Mouse (Mus musculus) lung, embryonic 15.5 days (tissue): ENCODE results near the gene Ctsh. TPM values are rescaled to one million over a fixed set of nuclear protein-coding genes. Genes with fewer than 3 reads are reported as not detected.

Experiments
- ATAC-seq: fragments of 200-750 bp; cut with Nextera tagmentation; 2 replicates; pipeline ENCODE4 v1.8.0; 2017; ENCODE audit warnings: moderate number of reproducible peaks, borderline replicate concordance; ENCODE audit not compliant: low FRiP score, low TSS enrichment; ENCODE audit errors: extremely low read depth
- H3K27ac ChIP-seq: fragments of 300-500 bp; sonication (generic); 2 replicates; pipeline ENCODE4 v1.5.1; 2015; ENCODE audit warnings: moderate library complexity, mild to moderate bottlenecking, inconsistent platforms
- H3K27me3 ChIP-seq: fragments of 300-500 bp; sonication (generic); 2 replicates; pipeline ENCODE4 v1.6.1; 2015; ENCODE audit warnings: inconsistent platforms
- H3K36me3 ChIP-seq: fragments of 300-500 bp; sonication (generic); 2 replicates; pipeline ENCODE4 v1.6.1; 2015; ENCODE audit warnings: inconsistent platforms
- H3K4me1 ChIP-seq: fragments of 300-500 bp; sonication (generic); 2 replicates; pipeline ENCODE4 v1.6.1; 2015; ENCODE audit warnings: inconsistent platforms
- H3K4me2 ChIP-seq: fragments of 300-500 bp; sonication (generic); 2 replicates; pipeline ENCODE4 v1.6.1; 2015; ENCODE audit warnings: inconsistent platforms, mild to moderate bottlenecking, moderate library complexity
- H3K4me3 ChIP-seq: fragments of 300-500 bp; sonication (generic); 2 replicates; pipeline ENCODE4 v1.5.1; 2015; ENCODE audit warnings: mild to moderate bottlenecking, inconsistent platforms
- H3K9ac ChIP-seq: fragments of 300-500 bp; sonication (generic); 2 replicates; pipeline ENCODE4 v1.6.1; 2015; ENCODE audit warnings: inconsistent platforms
- H3K9me3 ChIP-seq: fragments of 300-500 bp; sonication (generic); 2 replicates; pipeline ENCODE4 v1.6.1; 2016; ENCODE audit warnings: inconsistent platforms
- WGBS: fragments of 180-500 bp; shearing (Covaris S2); methylation state at CpG from one replicate; pipeline ENCODE4 v1.1.7; 2015; 5-methylcytosine and 5-hydroxymethylcytosine counted together
- polyA plus RNA-seq: library from polyadenylated mRNA; unstranded; fragments of >200 nt; fragmentation: Nextera tagmentation; extraction: Ambion mirVana; gene quantifications from 2 replicates; pipeline ENCODE4 v1.2.1, GENCODE M21; 2015

Gene Ctsh
- polyA plus RNA-seq, 1 experiment from 2014 or later, result 503 TPM

DNA sequence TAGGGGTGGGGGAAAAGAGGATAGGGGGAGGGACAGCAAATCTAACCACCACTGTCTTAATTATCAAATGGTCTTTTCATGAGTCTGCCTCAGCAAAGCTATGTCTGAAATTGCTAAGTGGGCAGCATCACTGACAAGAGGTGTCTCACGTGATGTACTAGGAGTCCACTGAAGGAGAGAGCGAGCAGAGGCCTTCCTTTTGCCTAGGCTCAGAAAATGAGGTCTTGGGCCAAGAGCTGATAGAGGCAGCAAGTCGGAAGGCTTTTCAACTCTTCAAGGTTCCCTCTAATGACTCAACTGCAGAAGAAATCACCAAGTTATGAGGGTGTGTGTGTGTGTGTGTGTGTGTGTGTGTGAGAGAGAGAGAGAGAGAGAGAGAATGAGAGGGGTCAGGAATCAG, 30.2 kb downstream of the Ctsh start:
- ATAC-seq, result no peak
- no peak overlapping the region for H3K27ac ChIP-seq
- H3K9me3 ChIP-seq, result no peaks in the 10 kb centered on the region
- H3K4me1 ChIP-seq, result no peaks in the 10 kb centered on the region
- H3K4me3 ChIP-seq, result no peak overlapping the region
- H3K4me2 ChIP-seq, result no peak overlapping the region
- 91% methylated on average over 3 of the region's 3 CpGs for WGBS
- H3K9ac ChIP-seq, result no peak overlapping the region
- peaks cover 23% of the 10 kb centered on the region for H3K36me3 ChIP-seq
- no peaks in the 10 kb centered on the region for H3K27me3 ChIP-seq

GRCm38 (mm10) chr9:90084766-90085468, 31.0 kb downstream of the Ctsh start:
- ATAC-seq, result no peak
- H3K27me3 ChIP-seq, result no peaks in the 10 kb centered on the region
- H3K9me3 ChIP-seq, result no peaks in the 10 kb centered on the region
- H3K4me3 ChIP-seq, result no peak overlapping the region
- no peak overlapping the region for H3K27ac ChIP-seq
- WGBS, result 83% methylated on average over 8 of the region's 8 CpGs
- peaks cover 30% of the 10 kb centered on the region for H3K36me3 ChIP-seq
- no peak overlapping the region for H3K9ac ChIP-seq
- no peaks in the 10 kb centered on the region for H3K4me1 ChIP-seq
- H3K4me2 ChIP-seq, result no peak overlapping the region

- H3K9me3 ChIP-seq, result no peaks in the 10 kb centered on the region
- WGBS, result 74% methylated on average over 2 of the region's 2 CpGs
- H3K9ac ChIP-seq, result no peak overlapping the region
- ATAC-seq, result no peak
- no peak overlapping the region for H3K4me3 ChIP-seq
- H3K27ac ChIP-seq, result no peak overlapping the region
- H3K4me2 ChIP-seq, result no peak overlapping the region
- H3K36me3 ChIP-seq, result peaks cover 54% of the 10 kb centered on the region
- H3K4me1 ChIP-seq, result no peaks in the 10 kb centered on the region
- no peaks in the 10 kb centered on the region for H3K27me3 ChIP-seq
These were observed 34.0 kb downstream of the Ctsh start for GRCm38 (mm10) chr9:90087906-90088485.

DNA sequence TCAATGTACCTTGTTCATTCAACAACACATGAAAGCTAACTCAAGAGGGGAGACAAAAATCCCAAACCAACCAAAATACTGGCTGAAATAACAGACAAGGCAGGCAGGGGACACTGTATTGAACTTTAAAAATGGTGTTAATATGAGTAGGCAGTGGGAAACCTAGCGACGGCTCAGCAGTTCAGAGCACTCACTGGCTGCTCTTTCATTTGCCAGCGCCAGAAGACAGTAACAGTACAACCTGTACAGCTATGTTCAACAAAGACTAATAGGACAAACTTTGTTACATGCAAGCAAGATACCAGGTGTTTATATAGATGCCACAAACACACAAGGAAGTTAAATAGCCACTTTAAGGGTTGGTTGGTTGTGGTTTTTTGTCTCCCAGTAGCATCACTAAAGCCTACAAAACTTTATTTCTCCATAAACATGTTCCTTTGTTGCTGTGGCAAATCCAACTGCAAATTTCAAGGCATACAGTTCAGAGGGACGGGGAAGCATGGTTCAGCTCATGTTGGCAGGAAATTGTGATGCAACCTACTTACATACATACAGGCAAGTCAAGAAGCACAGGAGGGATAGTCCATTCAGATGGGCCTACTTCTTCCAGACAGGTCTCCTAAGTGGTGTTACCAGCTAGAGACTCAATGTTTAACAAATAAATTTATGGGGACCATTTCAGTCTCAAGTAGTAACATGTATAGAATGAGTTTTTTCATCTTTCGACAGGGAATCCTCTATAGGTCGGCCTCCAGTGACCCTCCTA, 35.6 kb downstream of the Ctsh start:
- H3K27me3 ChIP-seq, result no peaks in the 10 kb centered on the region
- H3K36me3 ChIP-seq, result peaks cover 63% of the 10 kb centered on the region
- no peak overlapping the region for H3K27ac ChIP-seq
- no peak overlapping the region for H3K4me2 ChIP-seq
- no peak overlapping the region for H3K9ac ChIP-seq
- ATAC-seq, result no peak
- no peaks in the 10 kb centered on the region for H3K9me3 ChIP-seq
- H3K4me1 ChIP-seq, result no peaks in the 10 kb centered on the region
- H3K4me3 ChIP-seq, result no peak overlapping the region
- 88% methylated on average over 6 of the region's 6 CpGs for WGBS

GRCm38 (mm10) chr9:90098934-90099333, 45.0 kb downstream of the Ctsh start:
- H3K9me3 ChIP-seq, result no peaks in the 10 kb centered on the region
- H3K27me3 ChIP-seq, result no peaks in the 10 kb centered on the region
- ATAC-seq, result no peak
- H3K27ac ChIP-seq, result no peak overlapping the region
- H3K4me1 ChIP-seq, result no peaks in the 10 kb centered on the region
- no peak overlapping the region for H3K4me3 ChIP-seq
- 79% methylated on average over 5 of the region's 5 CpGs for whole genome bisulfite sequencing
- H3K4me2 ChIP-seq, result no peak overlapping the region
- H3K9ac ChIP-seq, result no peak overlapping the region
- H3K36me3 ChIP-seq, result peaks cover 83% of the 10 kb centered on the region

GRCm38 (mm10) chr9:90100760-90101159, 46.8 kb downstream of the Ctsh start:
- Histone ChIP-seq H3K27me3 (no peaks in the 10 kb centered on the region), H3K9me3 (no peaks in the 10 kb centered on the region), H3K9ac (no peak overlapping the region), H3K4me2 (no peak overlapping the region), H3K4me1 (0 out of 2 replicates have a peak, but pooled peaks cover 3% of the 10 kb centered on the region), H3K36me3 (peaks cover 84% of the 10 kb centered on the region), H3K27ac (no peak overlapping the region), H3K4me3 (no peak overlapping the region)
- WGBS, result 67% methylated on average over 2 of the region's 2 CpGs
- ATAC-seq, result no peak

- WGBS, result 94% methylated on average over 1 of the region's 1 CpGs
- Histone ChIP-seq H3K4me2 (no peak overlapping the region), H3K36me3 (peaks cover 66% of the 10 kb centered on the region)
These were observed 51.5 kb downstream of the Ctsh start for GRCm38 (mm10) chr9:90105462-90105861.

GRCm38 (mm10) chr9:90106915-90107314, 53.0 kb downstream of the Ctsh start:
- WGBS, result 90% methylated on average over 1 of the region's 1 CpGs
- Histone ChIP-seq H3K36me3 (peaks cover 53% of the 10 kb centered on the region), H3K27me3 (no peaks in the 10 kb centered on the region), H3K4me1 (peaks cover 18% of the 10 kb centered on the region), H3K4me2 (no peak overlapping the region), H3K4me3 (no peak overlapping the region), H3K27ac (no peak overlapping the region), H3K9me3 (no peaks in the 10 kb centered on the region), H3K9ac (no peak overlapping the region)
- ATAC-seq, result no peak

More at GRCm38 (mm10) chr9:90105462-90105861, 51.5 kb downstream of the Ctsh start:
- Histone ChIP-seq H3K27ac (no peak overlapping the region), H3K4me3 (no peak overlapping the region), H3K9me3 (no peaks in the 10 kb centered on the region), H3K27me3 (no peaks in the 10 kb centered on the region), H3K4me1 (peaks cover 8% of the 10 kb centered on the region; the same call in 1 of the 2 replicates), H3K9ac (no peak overlapping the region)
- no peak for ATAC-seq

- Histone ChIP-seq H3K9ac (no peak overlapping the region), H3K9me3 (no peaks in the 10 kb centered on the region), H3K4me2 (no peak overlapping the region), H3K4me3 (no peak overlapping the region), H3K36me3 (peaks cover 44% of the 10 kb centered on the region), H3K4me1 (peaks cover 28% of the 10 kb centered on the region), H3K27me3 (no peaks in the 10 kb centered on the region), H3K27ac (no peak overlapping the region)
- ATAC-seq, result no peak
These were observed 54.3 kb downstream of the Ctsh start for GRCm38 (mm10) chr9:90108272-90108671.

- ATAC-seq, result no peak
- H3K4me3 ChIP-seq, result no peak overlapping the region
- WGBS, result 69% methylated on average over 6 of the region's 6 CpGs
- no peak overlapping the region for H3K4me2 ChIP-seq
- H3K27ac ChIP-seq, result no peak overlapping the region
- no peaks in the 10 kb centered on the region for H3K9me3 ChIP-seq
- H3K36me3 ChIP-seq, result peaks cover 34% of the 10 kb centered on the region
- no peak overlapping the region for H3K9ac ChIP-seq
- no peaks in the 10 kb centered on the region for H3K27me3 ChIP-seq
- peaks cover 25% of the 10 kb centered on the region for H3K4me1 ChIP-seq
These were observed 55.4 kb downstream of the Ctsh start for GRCm38 (mm10) chr9:90109386-90109785.

GRCm38 (mm10) chr9:90113151-90113550, 59.2 kb downstream of the Ctsh start:
- Histone ChIP-seq H3K9ac (peak overlapping the region; percentile 99), H3K27me3 (peaks cover 5% of the 10 kb centered on the region; the same call in 1 of the 2 replicates)
- ATAC-seq, result no peak

More at GRCm38 (mm10) chr9:90113151-90113550, 59.2 kb downstream of the Ctsh start:
- peak overlapping the region; percentile 99 for H3K27ac ChIP-seq
- H3K9me3 ChIP-seq, result no peaks in the 10 kb centered on the region
- H3K36me3 ChIP-seq, result peaks cover 13% of the 10 kb centered on the region; the same call in 1 of the 2 replicates
- H3K4me3 ChIP-seq, result peak overlapping the region; percentile 95
- under 1% methylated on average over 13 of the region's 13 CpGs for WGBS
- peak overlapping the region; percentile 64 for H3K4me2 ChIP-seq
- H3K4me1 ChIP-seq, result peaks cover 30% of the 10 kb centered on the region
